Mouse (Mus musculus) heart, postnatal 4 days (tissue): ENCODE results near the gene Pde10a. TPM values are rescaled to one million over a fixed set of nuclear protein-coding genes. Genes with fewer than 3 reads are reported as not detected.

Experiments
- total RNA-seq, 2 experiments: library from RNA; stranded (reverse); gene quantifications; 2 replicates each; pipeline ENCODE4 v1.2.3; 2021

Pde10a gene
- total RNA-seq, 2 experiments from 2014 or later: 5.5 to 8.1 TPM

Other genes with a start within 250 kb of the Pde10a start
- gene Mpc1, start 242.5 kb upstream of the Pde10a start, total RNA-seq: 100 to 1,000 TPM; 250 to 257 TPM
- gene Sft2d1, start 214.3 kb upstream of the Pde10a start, total RNA-seq: 10 to 100 TPM; 28.6 to 31.6 TPM
- under 1 TPM; 0.17 to 0.18 TPM for gene Prr18, start 187.9 kb upstream of the Pde10a start, total RNA-seq
- under 1 TPM; 0.48 to 0.56 TPM for gene T2, start 169.4 kb upstream of the Pde10a start, total RNA-seq
- not detected for gene T, start 90.9 kb upstream of the Pde10a start, total RNA-seq
- gene Gm17087, start 41.6 kb downstream of the Pde10a start, total RNA-seq: not detected